Mouse (Mus musculus): ENCODE results near the gene Agr3. TPM values are rescaled to one million over a fixed set of nuclear protein-coding genes. Genes with fewer than 3 reads are reported as not detected.
A peak's percentile ranks its signal among the peaks of the same experiment; 100 is the strongest.

Agr3 gene
- polyA plus RNA-seq, 3 experiments from 2014 or later, result not detected

DNA sequence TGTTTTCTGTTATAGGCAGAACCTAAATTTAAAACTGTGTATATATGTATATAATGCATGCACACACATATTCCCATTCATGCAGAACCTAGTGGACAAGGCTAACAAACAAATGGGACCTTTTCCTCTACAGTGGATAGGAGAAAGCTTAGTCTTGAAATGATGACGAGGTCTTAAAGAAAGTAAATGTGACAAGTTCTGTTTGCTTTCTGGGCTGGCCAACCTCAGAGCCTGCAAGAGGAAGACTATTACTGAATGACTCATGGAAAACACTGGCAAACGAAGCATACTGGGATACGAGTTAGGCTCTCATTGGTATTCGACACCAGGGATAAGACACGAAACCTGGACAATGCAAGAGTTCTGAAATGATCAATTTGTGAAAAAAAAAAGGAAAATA lies 59.3 kb downstream of the Agr3 start:
- no peak for ATAC-seq

DNA sequence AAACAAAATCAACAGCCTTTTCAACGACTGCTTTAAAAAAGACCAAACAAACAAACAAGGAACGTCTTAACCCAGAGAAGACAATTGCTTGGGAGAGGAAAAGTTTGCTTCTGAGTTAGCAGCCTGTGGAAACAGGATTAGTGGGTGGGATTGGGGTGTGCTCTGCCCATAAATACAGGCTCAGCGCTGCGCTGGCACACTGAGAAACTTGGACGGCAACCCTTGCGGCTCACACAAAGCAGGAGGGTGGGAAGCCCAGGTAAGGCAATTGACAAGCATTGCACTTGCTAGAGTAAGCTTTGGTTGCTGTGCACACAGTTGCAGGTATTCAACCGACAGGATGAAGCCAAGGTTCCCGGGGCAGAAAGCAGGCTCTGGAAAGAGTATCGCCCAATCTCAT lies 67.3 kb downstream of the Agr3 start, which contains the start of gene Agr2:
Agr2 (plus strand) TSS at position 197 of the 400 bp plus-strand sequence.
- ATAC-seq, result no peak

GRCm38 (mm10) chr12:35993583-35993982 lies 68.2 kb downstream of the Agr3 start:
- ATAC-seq, result no peak

- ATAC-seq, result no peak
These were observed 68.7 kb downstream of the Agr3 start for GRCm38 (mm10) chr12:35994098-35994497.

DNA sequence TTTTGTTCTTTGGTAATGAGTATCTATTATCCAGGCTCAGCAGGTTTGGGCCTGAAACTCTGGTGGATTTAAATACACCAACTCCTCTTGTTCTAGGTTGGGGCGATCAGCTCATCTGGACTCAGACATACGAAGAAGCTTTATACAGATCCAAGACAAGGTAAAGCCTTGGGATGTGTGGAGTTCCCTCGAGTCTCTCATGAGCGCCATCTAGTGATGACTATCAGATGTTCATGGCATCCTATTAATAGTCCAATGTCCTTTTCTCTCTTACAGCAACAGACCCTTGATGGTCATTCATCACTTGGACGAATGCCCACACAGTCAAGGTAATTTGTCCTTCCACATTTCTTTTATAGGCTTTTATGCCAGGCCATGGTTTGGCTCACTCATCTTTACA lies 70.4 kb downstream of the Agr3 start:
- peak; percentile 64 for ATAC-seq

Other genes with a start within 250 kb of the Agr3 start
- not detected for gene Agr2, start 67.3 kb downstream of the Agr3 start, polyA plus RNA-seq (2017; shearing (Covaris generic))
- 100 to 1,000 TPM; 217 to 248 (median 230) TPM for gene Tspan13, start 116.9 kb downstream of the Agr3 start, polyA plus RNA-seq (2017; shearing (Covaris generic))
- gene Ankmy2, start 231.5 kb downstream of the Agr3 start, polyA plus RNA-seq (2017; shearing (Covaris generic)), result 10 to 100 TPM; 37.6 to 51.3 (median 47.3) TPM
- 100 to 1,000 TPM; 133 to 204 (median 162) TPM for gene Bzw2, start 232.5 kb downstream of the Agr3 start, polyA plus RNA-seq (2017; shearing (Covaris generic))